Mouse (Mus musculus): Measurements from ENCODE around the gene Slco2a1. TPM values are rescaled to one million over a fixed set of nuclear protein-coding genes. Genes with fewer than 3 reads are reported as not detected.

Gene Slco2a1
- 10.6 and 13.5 TPM in 2 replicates for polyA plus RNA-seq (2015; fragmentation: Nextera tagmentation; extraction: Ambion mirVana)

- Histone ChIP-seq H3K27ac (ENCODE audit: low read length) (no peak within 1 kb of the TSS), H3K27me3 (ENCODE audit: control insufficient read depth, insufficient read depth, low read depth, low read length) (no peaks in the 10 kb centered on the region), H3K4me1 (ENCODE audit: control insufficient read depth, low read depth, low read length) (no peaks in the 10 kb centered on the region; the same call in 1 of the 2 replicates), H3K9ac (ENCODE audit: low read depth, low read length) (no peak within 1 kb of the TSS), H3K4me3 (ENCODE audit: low read depth, low read length) (no peak within 1 kb of the TSS), H3K36me3 (ENCODE audit: control insufficient read depth, insufficient read depth) (no peaks in the 10 kb centered on the region), H3K4me2 (ENCODE audit: low read depth, low read length) (no peak within 1 kb of the TSS), H3K9me3 (replicated peaks; ENCODE audit: control insufficient read depth, low read length) (no peaks in the 10 kb centered on the region)
- WGBS (ENCODE audit: insufficient replicate concordance): 54% methylated on average over 8 of the region's 8 CpGs
- no peak for ATAC-seq (ENCODE audit: low read depth)
Observed at GRCm38 (mm10) chr9:102988462-102988861, at the start of gene Slco2a1. Gene Slco2a1 (plus strand): TSS chr9:102988712.

- Histone ChIP-seq H3K4me1 (ENCODE audit: control insufficient read depth, low read depth, low read length) (no peaks in the 10 kb centered on the region), H3K9ac (ENCODE audit: low read depth, low read length) (no peak overlapping the region), H3K4me2 (ENCODE audit: low read depth, low read length) (no peak overlapping the region), H3K27me3 (ENCODE audit: control insufficient read depth, insufficient read depth, low read depth, low read length) (no peaks in the 10 kb centered on the region), H3K27ac (ENCODE audit: low read length) (no peak overlapping the region), H3K4me3 (ENCODE audit: low read depth, low read length) (no peak overlapping the region), H3K36me3 (ENCODE audit: control insufficient read depth, insufficient read depth) (no peaks in the 10 kb centered on the region), H3K9me3 (replicated peaks; ENCODE audit: control insufficient read depth, low read length) (no peaks in the 10 kb centered on the region)
- no peak for ATAC-seq (ENCODE audit: low read depth)
- 68% methylated on average over 4 of the region's 4 CpGs for WGBS (ENCODE audit: insufficient replicate concordance)
Observed at GRCm38 (mm10) chr9:102942221-102942620, 46.3 kb upstream of the Slco2a1 start.

GRCm38 (mm10) chr9:102944891-102945290 lies 43.6 kb upstream of the Slco2a1 start:
- Histone ChIP-seq H3K27me3 (ENCODE audit: control insufficient read depth, insufficient read depth, low read depth, low read length) (no peaks in the 10 kb centered on the region), H3K36me3 (ENCODE audit: control insufficient read depth, insufficient read depth) (no peaks in the 10 kb centered on the region), H3K4me1 (ENCODE audit: control insufficient read depth, low read depth, low read length) (no peaks in the 10 kb centered on the region), H3K27ac (ENCODE audit: low read length) (no peak overlapping the region), H3K4me3 (ENCODE audit: low read depth, low read length) (no peak overlapping the region), H3K4me2 (ENCODE audit: low read depth, low read length) (no peak overlapping the region), H3K9me3 (replicated peaks; ENCODE audit: control insufficient read depth, low read length) (no peaks in the 10 kb centered on the region), H3K9ac (ENCODE audit: low read depth, low read length) (no peak overlapping the region)
- no peak for ATAC-seq (ENCODE audit: low read depth)
- WGBS (ENCODE audit: insufficient replicate concordance): 73% methylated on average over 9 of the region's 9 CpGs

GRCm38 (mm10) chr9:102946469-102947015 lies 42.0 kb upstream of the Slco2a1 start:
- H3K27ac ChIP-seq (ENCODE audit: low read length): no peak overlapping the region
- WGBS (ENCODE audit: insufficient replicate concordance): 52% methylated on average over 12 of the region's 12 CpGs

GRCm38 (mm10) chr9:102948706-102949105 lies 39.8 kb upstream of the Slco2a1 start:
- Histone ChIP-seq H3K27ac (ENCODE audit: low read length) (no peak overlapping the region), H3K4me1 (ENCODE audit: control insufficient read depth, low read depth, low read length) (no peaks in the 10 kb centered on the region), H3K27me3 (ENCODE audit: control insufficient read depth, insufficient read depth, low read depth, low read length) (no peaks in the 10 kb centered on the region), H3K9me3 (replicated peaks; ENCODE audit: control insufficient read depth, low read length) (no peaks in the 10 kb centered on the region), H3K4me3 (ENCODE audit: low read depth, low read length) (no peak overlapping the region), H3K9ac (ENCODE audit: low read depth, low read length) (no peak overlapping the region), H3K36me3 (ENCODE audit: control insufficient read depth, insufficient read depth) (no peaks in the 10 kb centered on the region), H3K4me2 (ENCODE audit: low read depth, low read length) (no peak overlapping the region)
- ATAC-seq (ENCODE audit: low read depth): no peak
- 67% methylated on average over 5 of the region's 5 CpGs for WGBS (ENCODE audit: insufficient replicate concordance)

More at GRCm38 (mm10) chr9:102946469-102947015, 42.0 kb upstream of the Slco2a1 start:
- Histone ChIP-seq H3K36me3 (ENCODE audit: control insufficient read depth, insufficient read depth) (no peaks in the 10 kb centered on the region), H3K27me3 (ENCODE audit: control insufficient read depth, insufficient read depth, low read depth, low read length) (no peaks in the 10 kb centered on the region), H3K9ac (ENCODE audit: low read depth, low read length) (no peak overlapping the region), H3K4me1 (ENCODE audit: control insufficient read depth, low read depth, low read length) (no peaks in the 10 kb centered on the region), H3K9me3 (replicated peaks; ENCODE audit: control insufficient read depth, low read length) (no peaks in the 10 kb centered on the region), H3K4me3 (ENCODE audit: low read depth, low read length) (no peak overlapping the region), H3K4me2 (ENCODE audit: low read depth, low read length) (no peak overlapping the region)
- ATAC-seq (ENCODE audit: low read depth): no peak

GRCm38 (mm10) chr9:102951091-102951994 lies 37.2 kb upstream of the Slco2a1 start:
- H3K27ac ChIP-seq (ENCODE audit: low read length): no peak overlapping the region
- no peaks in the 10 kb centered on the region for H3K9me3 ChIP-seq (replicated peaks; ENCODE audit: control insufficient read depth, low read length)
- ATAC-seq (ENCODE audit: low read depth): no peak
- 68% methylated on average over 9 of the region's 9 CpGs for WGBS (ENCODE audit: insufficient replicate concordance)
- H3K36me3 ChIP-seq (ENCODE audit: control insufficient read depth, insufficient read depth): no peaks in the 10 kb centered on the region
- H3K4me1 ChIP-seq (ENCODE audit: control insufficient read depth, low read depth, low read length): no peaks in the 10 kb centered on the region
- no peaks in the 10 kb centered on the region for H3K27me3 ChIP-seq (ENCODE audit: control insufficient read depth, insufficient read depth, low read depth, low read length)
- H3K4me3 ChIP-seq (ENCODE audit: low read depth, low read length): no peak overlapping the region
- H3K4me2 ChIP-seq (ENCODE audit: low read depth, low read length): no peak overlapping the region
- no peak overlapping the region for H3K9ac ChIP-seq (ENCODE audit: low read depth, low read length)

- Histone ChIP-seq H3K27ac (ENCODE audit: low read length) (no peak overlapping the region), H3K4me1 (ENCODE audit: control insufficient read depth, low read depth, low read length) (no peaks in the 10 kb centered on the region), H3K36me3 (ENCODE audit: control insufficient read depth, insufficient read depth) (no peaks in the 10 kb centered on the region), H3K9ac (ENCODE audit: low read depth, low read length) (no peak overlapping the region), H3K9me3 (replicated peaks; ENCODE audit: control insufficient read depth, low read length) (no peaks in the 10 kb centered on the region), H3K4me2 (ENCODE audit: low read depth, low read length) (no peak overlapping the region), H3K4me3 (ENCODE audit: low read depth, low read length) (no peak overlapping the region), H3K27me3 (ENCODE audit: control insufficient read depth, insufficient read depth, low read depth, low read length) (no peaks in the 10 kb centered on the region)
- no peak for ATAC-seq (ENCODE audit: low read depth)
- 61% methylated on average over 3 of the region's 3 CpGs for WGBS (ENCODE audit: insufficient replicate concordance)
Observed at GRCm38 (mm10) chr9:102955866-102956265, 32.6 kb upstream of the Slco2a1 start.

GRCm38 (mm10) chr9:102958703-102959102 lies 29.8 kb upstream of the Slco2a1 start:
- WGBS (ENCODE audit: insufficient replicate concordance): 56% methylated on average over 6 of the region's 6 CpGs
- no peak overlapping the region for H3K4me2 ChIP-seq (ENCODE audit: low read depth, low read length)
- no peak overlapping the region for H3K27ac ChIP-seq (ENCODE audit: low read length)
- ATAC-seq (ENCODE audit: low read depth): no peak
- H3K36me3 ChIP-seq (ENCODE audit: control insufficient read depth, insufficient read depth): no peaks in the 10 kb centered on the region
- no peak overlapping the region for H3K4me3 ChIP-seq (ENCODE audit: low read depth, low read length)
- H3K27me3 ChIP-seq (ENCODE audit: control insufficient read depth, insufficient read depth, low read depth, low read length): no peaks in the 10 kb centered on the region
- H3K4me1 ChIP-seq (ENCODE audit: control insufficient read depth, low read depth, low read length): no peaks in the 10 kb centered on the region
- H3K9me3 ChIP-seq (replicated peaks; ENCODE audit: control insufficient read depth, low read length): no peaks in the 10 kb centered on the region
- no peak overlapping the region for H3K9ac ChIP-seq (ENCODE audit: low read depth, low read length)
